Mouse (Mus musculus) ovary, adult 18-20 months (tissue): Measurements from ENCODE around the gene Hnf1a.
"Not testable (repeated sequence)": the region's sequence is repeated elsewhere in the genome, so short reads cannot be mapped to it uniquely, and the experiment has no call there.

ENCODE experiments used
- DNase-seq: peaks from one replicate; pipeline ENCODE4 v3.0.0; 2022; ENCODE audit warnings: low spot score, mixed read lengths

Hnf1a gene

GRCm38 (mm10) chr5:114945072-114945471 lies 25.8 kb downstream of the Hnf1a start:
- DNase-seq = no peak

GRCm38 (mm10) chr5:114942766-114943130 lies 28.1 kb downstream of the Hnf1a start:
- no peak for DNase-seq

- peak; percentile 76 for DNase-seq
Observed at GRCm38 (mm10) chr5:114942074-114942765, 28.7 kb downstream of the Hnf1a start, which contains the start of gene 2210016L21Rik. TSS of gene 2210016L21Rik (plus strand) at chr5:114942158.

GRCm38 (mm10) chr5:114941138-114941537 lies 29.8 kb downstream of the Hnf1a start:
- DNase-seq = not testable (repeated sequence)

GRCm38 (mm10) chr5:114935838-114936237 lies 35.1 kb downstream of the Hnf1a start:
- DNase-seq = no peak

GRCm38 (mm10) chr5:114933206-114933605 lies 37.7 kb downstream of the Hnf1a start:
- no peak for DNase-seq

- DNase-seq = no peak
Observed at GRCm38 (mm10) chr5:114931626-114932025, 39.3 kb downstream of the Hnf1a start.

GRCm38 (mm10) chr5:114926753-114927152 lies 44.1 kb downstream of the Hnf1a start:
- no peak for DNase-seq

- DNase-seq = no peak
Observed at GRCm38 (mm10) chr5:114926153-114926684, 44.7 kb downstream of the Hnf1a start.

- peak; percentile 30 for DNase-seq
Observed at GRCm38 (mm10) chr5:114922998-114923473, 47.9 kb downstream of the Hnf1a start, which contains the start of gene Oasl1. TSS of gene Oasl1 (plus strand) at chr5:114923240.

GRCm38 (mm10) chr5:114922366-114922731 lies 48.5 kb downstream of the Hnf1a start:
- DNase-seq = no peak

GRCm38 (mm10) chr5:114921551-114922365 lies 49.1 kb downstream of the Hnf1a start:
- no peak for DNase-seq

- DNase-seq = not testable (repeated sequence)
Observed at GRCm38 (mm10) chr5:114917357-114917756, 53.5 kb downstream of the Hnf1a start.

GRCm38 (mm10) chr5:114916777-114917176 lies 54.1 kb downstream of the Hnf1a start:
- DNase-seq = no peak

GRCm38 (mm10) chr5:114915854-114916253 lies 55.0 kb downstream of the Hnf1a start:
- DNase-seq = no peak

- no peak for DNase-seq
Observed at GRCm38 (mm10) chr5:114914855-114915254, 56.0 kb downstream of the Hnf1a start.

- no peak for DNase-seq
Observed at GRCm38 (mm10) chr5:114913686-114914085, 57.2 kb downstream of the Hnf1a start.

GRCm38 (mm10) chr5:114908598-114909305 lies 62.1 kb downstream of the Hnf1a start:
- no peak for DNase-seq

- DNase-seq = no peak
Observed at GRCm38 (mm10) chr5:114902413-114902812, 68.5 kb downstream of the Hnf1a start.
